Mouse (Mus musculus) liver, embryonic 12.5 days (tissue): ENCODE measurements around the gene Mta2. TPM values are rescaled to one million over a fixed set of nuclear protein-coding genes. Genes with fewer than 3 reads are reported as not detected.

Experiments used
- ATAC-seq: fragments of 200-750 bp; cut with Nextera tagmentation; 2 replicates; pipeline ENCODE4 v1.8.0; 2017; ENCODE audit warnings: moderate number of reproducible peaks, mild to moderate bottlenecking, moderate library complexity
- H3K27ac ChIP-seq: fragments of 300-500 bp; sonication (generic); 2 replicates; pipeline ENCODE4 v1.5.1; 2016; ENCODE audit warnings: mild to moderate bottlenecking
- H3K27me3 ChIP-seq: fragments of 300-500 bp; sonication (generic); replicated peaks from 2 replicates; pipeline ENCODE4 v1.6.1; 2016; ENCODE audit warnings: mild to moderate bottlenecking, moderate library complexity
- H3K36me3 ChIP-seq: fragments of 300-500 bp; sonication (generic); 2 replicates; pipeline ENCODE4 v1.6.1; 2016; ENCODE audit warnings: mild to moderate bottlenecking, moderate library complexity
- H3K4me1 ChIP-seq: fragments of 300-500 bp; sonication (generic); 2 replicates; pipeline ENCODE4 v1.6.1; 2016
- H3K4me2 ChIP-seq: fragments of 300-500 bp; sonication (generic); 2 replicates; pipeline ENCODE4 v1.6.1; 2016; ENCODE audit warnings: mild to moderate bottlenecking, moderate library complexity
- H3K4me3 ChIP-seq: fragments of 300-500 bp; sonication (generic); 2 replicates; pipeline ENCODE4 v1.5.1; 2016; ENCODE audit warnings: mild to moderate bottlenecking, moderate library complexity
- H3K9ac ChIP-seq: fragments of 300-500 bp; sonication (generic); 2 replicates; pipeline ENCODE4 v1.6.1; 2016; ENCODE audit warnings: mild to moderate bottlenecking, moderate library complexity
- H3K9me3 ChIP-seq: fragments of 300-500 bp; sonication (generic); replicated peaks from 2 replicates; pipeline ENCODE4 v1.6.1; 2016; ENCODE audit warnings: mild to moderate bottlenecking, moderate library complexity
- WGBS: fragments of 180-500 bp; shearing (Covaris S2); methylation state at CpG from one replicate; pipeline ENCODE4 v1.1.7; 2016; ENCODE audit not compliant: insufficient replicate concordance; 5-methylcytosine and 5-hydroxymethylcytosine counted together
- polyA plus RNA-seq: library from polyadenylated mRNA; unstranded; fragments of >200 nt; fragmentation: Nextera tagmentation; extraction: Ambion mirVana; gene quantifications from 2 replicates; pipeline ENCODE4 v1.2.1, GENCODE M21; 2016

Mta2 gene
- polyA plus RNA-seq, 1 experiment from 2014 or later: 140 TPM

- ATAC-seq: no peak
- Histone ChIP-seq H3K9ac (no peak overlapping the region), H3K9me3 (no peaks in the 10 kb centered on the region), H3K27ac (no peak overlapping the region), H3K4me1 (peaks cover 21% of the 10 kb centered on the region), H3K4me2 (no peak overlapping the region), H3K27me3 (no peaks in the 10 kb centered on the region), H3K36me3 (no peaks in the 10 kb centered on the region), H3K4me3 (no peak overlapping the region)
- WGBS: 80% methylated on average over 4 of the region's 4 CpGs
These were observed 57.5 kb downstream of the Mta2 start for GRCm38 (mm10) chr19:8999223-8999622.

Other genes with a start within 250 kb of the Mta2 start
- 133 and 141 TPM in 2 replicates for gene Slc3a2, start 218.5 kb upstream of the Mta2 start, polyA plus RNA-seq
- gene Wdr74, start 206.0 kb upstream of the Mta2 start, polyA plus RNA-seq: 87.1 and 95.9 TPM in 2 replicates
- gene 1700092M07Rik, start 201.2 kb upstream of the Mta2 start, polyA plus RNA-seq: 2.1 and 2.3 TPM in 2 replicates
- gene Stx5a, start 200.5 kb upstream of the Mta2 start, polyA plus RNA-seq: 56.2 and 58.4 TPM in 2 replicates
- gene Nxf1, start 184.8 kb upstream of the Mta2 start, polyA plus RNA-seq: 116 and 130 TPM in 2 replicates
- gene Tmem223, start 170.9 kb upstream of the Mta2 start, polyA plus RNA-seq: 77.4 and 80.0 TPM in 2 replicates
- gene Tmem179b, start 167.4 kb upstream of the Mta2 start, polyA plus RNA-seq: 99.1 and 104 TPM in 2 replicates
- gene Taf6l, start 155.5 kb upstream of the Mta2 start, polyA plus RNA-seq: 21.8 and 23.1 TPM in 2 replicates
- gene Polr2g, start 143.3 kb upstream of the Mta2 start, polyA plus RNA-seq: 105 and 110 TPM in 2 replicates
- gene Zbtb3, start 139.3 kb upstream of the Mta2 start, polyA plus RNA-seq: 2.3 and 2.8 TPM in 2 replicates
- 29.6 and 31.6 TPM in 2 replicates for gene Ttc9c, start 122.5 kb upstream of the Mta2 start, polyA plus RNA-seq
- 3.5 and 3.6 TPM in 2 replicates for gene Hnrnpul2, start 121.9 kb upstream of the Mta2 start, polyA plus RNA-seq
- 0.26 TPM in 1 of 2 replicates, not detected in the other for gene AC129217.1, start 112.1 kb upstream of the Mta2 start, polyA plus RNA-seq
- gene Bscl2, start 104.4 kb upstream of the Mta2 start, polyA plus RNA-seq: 37.0 and 45.2 TPM in 2 replicates
- 0.62 and 0.65 TPM in 2 replicates for gene Gng3, start 102.7 kb upstream of the Mta2 start, polyA plus RNA-seq
- gene Lrrn4cl, start 91.1 kb upstream of the Mta2 start, polyA plus RNA-seq: 0.11 TPM in 1 of 2 replicates, not detected in the other
- 133 and 135 TPM in 2 replicates for gene Ubxn1, start 70.4 kb upstream of the Mta2 start, polyA plus RNA-seq
- gene Uqcc3, start 61.0 kb upstream of the Mta2 start, polyA plus RNA-seq: 40.6 and 43.4 TPM in 2 replicates
- gene Lbhd1, start 58.1 kb upstream of the Mta2 start, polyA plus RNA-seq: 76.1 and 80.4 TPM in 2 replicates
- gene Gm49403, start 57.9 kb upstream of the Mta2 start, polyA plus RNA-seq: not detected in 2 replicates
- gene 1810009A15Rik, start 53.0 kb upstream of the Mta2 start, polyA plus RNA-seq: 107 and 111 TPM in 2 replicates
- not detected in 2 replicates for gene Gm49416, start 52.9 kb upstream of the Mta2 start, polyA plus RNA-seq
- 39.9 and 40.8 TPM in 2 replicates for gene Ints5, start 48.9 kb upstream of the Mta2 start, polyA plus RNA-seq
- 61.9 TPM in 2 replicates for gene Ganab, start 43.8 kb upstream of the Mta2 start, polyA plus RNA-seq
- gene B3gat3, start 21.5 kb upstream of the Mta2 start, polyA plus RNA-seq: 28.4 and 31.7 TPM in 2 replicates
- 3.0 and 3.4 TPM in 2 replicates for gene Rom1, start 12.5 kb upstream of the Mta2 start, polyA plus RNA-seq
- 21.3 and 23.0 TPM in 2 replicates for gene Eml3, start 12.3 kb upstream of the Mta2 start, polyA plus RNA-seq
- 26.0 and 27.7 TPM in 2 replicates for gene Tut1, start 12.0 kb downstream of the Mta2 start, polyA plus RNA-seq
- 358 and 366 TPM in 2 replicates for gene Eef1g, start 25.2 kb downstream of the Mta2 start, polyA plus RNA-seq
- 1.8 and 2.0 TPM in 2 replicates for gene Ahnak, start 47.4 kb downstream of the Mta2 start, polyA plus RNA-seq
- not detected in 2 replicates for gene Scgb1a1, start 146.1 kb downstream of the Mta2 start, polyA plus RNA-seq
- gene Asrgl1, start 193.8 kb downstream of the Mta2 start, polyA plus RNA-seq: 13.2 and 13.6 TPM in 2 replicates